Mouse (Mus musculus) olfactory bulb, adult 2 months (tissue): Measurements from ENCODE around the gene Col27a1.

Experiments
- CTCF ChIP-seq: fragments of 200-500 bp; IDR thresholded peaks from 2 replicates; pipeline ENCODE4 v1.5.1; 2012; ENCODE audit warnings: low read depth, mild to moderate bottlenecking, low read length, moderate library complexity; ENCODE audit not compliant: insufficient read depth
- POLR2A ChIP-seq: fragments of 200-500 bp; IDR thresholded peaks from 2 replicates; pipeline ENCODE4 v1.6.1; 2012; ENCODE audit warnings: mild to moderate bottlenecking, low read depth, low read length, moderate library complexity; ENCODE audit not compliant: insufficient read depth

DNA sequence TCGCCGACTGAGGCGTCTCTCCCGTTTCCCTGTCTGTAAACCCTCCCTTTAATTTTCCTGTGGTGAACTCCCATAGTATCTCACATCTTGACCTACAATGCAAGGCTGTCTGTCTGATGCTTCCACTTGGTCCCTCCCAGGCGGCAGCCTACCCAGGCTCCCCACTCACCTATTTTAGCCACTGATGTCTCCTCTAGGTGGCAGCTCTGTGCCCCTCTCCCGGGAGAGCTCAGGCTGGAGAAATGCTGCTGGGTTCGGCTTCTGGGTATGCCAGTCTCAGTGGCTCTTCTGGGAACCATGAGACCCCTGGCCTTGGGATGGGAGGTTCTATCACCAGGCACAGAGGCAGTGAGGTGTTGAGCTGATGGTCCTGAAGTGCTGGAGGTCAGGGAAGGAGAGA lies 163.7 kb downstream of the Col27a1 start:
- TF ChIP-seq POLR2A, result no peak
- TF ChIP-seq CTCF, result no peak
